Comparison of ENCODE assay signal across 11 mouse cellular contexts in the genomic region with DNA sequence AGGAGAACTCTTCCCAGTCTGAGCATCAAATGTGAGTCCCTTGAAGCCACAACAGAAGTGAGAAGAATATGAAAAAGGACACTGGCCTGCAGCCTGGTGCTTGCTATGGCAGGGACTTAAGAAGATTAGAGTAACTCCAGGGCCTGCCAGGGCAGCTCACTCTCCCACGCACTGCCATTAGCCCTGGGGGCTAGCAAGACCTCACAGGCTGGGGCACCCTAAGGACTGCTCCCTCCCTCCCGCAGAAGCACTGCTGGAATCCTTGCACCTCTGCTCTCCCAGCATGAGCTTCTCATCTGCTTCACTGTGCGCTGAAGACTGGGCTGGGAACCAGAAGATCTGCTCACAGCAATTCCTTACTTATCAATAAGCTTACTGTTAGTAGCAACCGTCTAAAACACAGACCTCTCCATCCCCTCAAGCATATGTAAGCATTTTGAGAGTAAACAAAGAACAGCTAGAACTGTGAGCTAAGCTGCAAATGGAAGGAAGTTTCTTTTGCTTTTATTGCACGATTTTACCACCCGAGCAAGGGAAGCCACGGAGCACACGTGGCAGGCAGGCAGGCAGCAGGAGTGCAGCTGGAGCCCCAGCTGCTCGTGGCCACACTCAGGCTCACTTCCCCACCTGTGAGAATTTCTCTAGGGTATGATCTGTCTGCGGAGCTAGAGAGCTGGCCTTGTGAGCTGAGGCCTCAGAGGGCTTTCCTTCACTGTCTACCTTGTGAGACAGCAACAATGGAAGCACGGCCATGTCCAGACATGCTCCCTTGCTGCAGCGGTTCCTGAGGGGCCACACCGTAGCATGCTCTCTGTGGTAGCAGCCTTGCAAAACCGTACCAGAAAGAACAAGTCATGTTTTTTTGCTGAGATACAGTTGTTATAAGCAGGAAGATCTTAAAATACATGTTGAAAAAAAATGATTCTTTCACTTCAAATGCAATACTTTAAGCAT.
DNase-seq lines count a peak whose midpoint lies in the region; ATAC-seq and TF ChIP-seq lines count a peak whose summit lies in the region.
"Had no signal": no experiment of that assay in that cellular context is flagged by ENCODE, and none has a peak within 500 bp of the region (broad histone marks: within the 10 kb centered on the region; RNA-seq: fewer than 3 reads in every experiment).

No protein-coding gene starts in this region.

- no peak overlapping the region for H3K4me2 ChIP-seq in heart, embryonic 15.5 days
- H3K4me2 ChIP-seq in limb, embryonic 14.5 days (replicated peaks; ENCODE audit: low read depth, low read length, severe bottlenecking) = no peak overlapping the region
- no peak overlapping the region for H3K4me2 ChIP-seq in stomach, embryonic 16.5 days (ENCODE audit: low read depth, low read length)
- H3K4me2 ChIP-seq: liver, embryonic 13.5 days had no signal

- H3K4me3 ChIP-seq in heart, embryonic 15.5 days = no peak overlapping the region
- H3K4me3 ChIP-seq in embryonic facial prominence, embryonic 10.5 days = no peak overlapping the region
- H3K4me3 ChIP-seq in limb, embryonic 14.5 days (replicated peaks; ENCODE audit: low read length) = no peak overlapping the region
- no peak overlapping the region for H3K4me3 ChIP-seq in stomach, embryonic 16.5 days (replicated peaks; ENCODE audit: low read length)
- H3K4me3 ChIP-seq: erythroblast, embryonic 14.5 days; liver, embryonic 13.5 days had no signal

- no peak overlapping the region for H3K9ac ChIP-seq in heart, embryonic 15.5 days
- H3K9ac ChIP-seq in limb, embryonic 14.5 days (ENCODE audit: low read depth, low read length, severe bottlenecking) = 0 out of 2 replicates have a peak overlapping the region, but pooled peaks have one; percentile 25
- H3K9ac ChIP-seq in stomach, embryonic 16.5 days (ENCODE audit: low read length) = no peak overlapping the region
- H3K9ac ChIP-seq: liver, embryonic 13.5 days had no signal

- no peaks in the 10 kb centered on the region for H3K4me1 ChIP-seq in heart, embryonic 15.5 days (replicated peaks)
- H3K4me1 ChIP-seq in embryonic facial prominence, embryonic 10.5 days = 0 out of 2 replicates have a peak, but pooled peaks cover 7% of the 10 kb centered on the region
- peaks cover 7% of the 10 kb centered on the region; the same call in 1 of the 2 replicates for H3K4me1 ChIP-seq in limb, embryonic 14.5 days (ENCODE audit: control insufficient read depth, insufficient read depth, low read length)
- peaks cover 11% of the 10 kb centered on the region; the same call in 1 of the 2 replicates for H3K4me1 ChIP-seq in stomach, embryonic 16.5 days (ENCODE audit: control insufficient read depth, insufficient read depth, low read length)

- no peaks in the 10 kb centered on the region for H3K27me3 ChIP-seq in heart, embryonic 15.5 days
- no peaks in the 10 kb centered on the region for H3K27me3 ChIP-seq in embryonic facial prominence, embryonic 10.5 days (replicated peaks; ENCODE audit: low read depth, poor library complexity, severe bottlenecking)
- H3K27me3 ChIP-seq in limb, embryonic 14.5 days (ENCODE audit: control insufficient read depth, insufficient read depth, low read length) = no peaks in the 10 kb centered on the region
- H3K27me3 ChIP-seq in stomach, embryonic 16.5 days (ENCODE audit: control insufficient read depth, insufficient read depth, low read length) = no peaks in the 10 kb centered on the region
- H3K27me3 ChIP-seq: liver, embryonic 13.5 days had no signal

- peak overlapping the region; percentile 41; the same call in 1 of the 2 replicates for H3K27ac ChIP-seq in heart, embryonic 15.5 days
- peak overlapping the region; percentile 68 for H3K27ac ChIP-seq in embryonic facial prominence, embryonic 10.5 days (replicated peaks)
- peak overlapping the region; percentile 63 for H3K27ac ChIP-seq in limb, embryonic 14.5 days (replicated peaks; ENCODE audit: low read depth, low read length)
- H3K27ac ChIP-seq in stomach, embryonic 16.5 days (ENCODE audit: low read length) = peak overlapping the region; percentile 77
- H3K27ac ChIP-seq: liver, embryonic 13.5 days had no signal

- H3K9me3 ChIP-seq in heart, embryonic 15.5 days (replicated peaks) = no peaks in the 10 kb centered on the region
- no peaks in the 10 kb centered on the region for H3K9me3 ChIP-seq in embryonic facial prominence, embryonic 10.5 days
- H3K9me3 ChIP-seq in limb, embryonic 14.5 days (ENCODE audit: control insufficient read depth, low read length) = no peaks in the 10 kb centered on the region
- H3K9me3 ChIP-seq in stomach, embryonic 16.5 days (replicated peaks; ENCODE audit: control insufficient read depth, low read length) = no peaks in the 10 kb centered on the region
- H3K9me3 ChIP-seq: liver, embryonic 13.5 days had no signal

- WGBS in heart, embryonic 15.5 days = 64% methylated on average over 14 of the region's 14 CpGs
- 61% methylated on average over 14 of the region's 14 CpGs for WGBS in embryonic facial prominence, embryonic 10.5 days
- 23% methylated on average over 14 of the region's 14 CpGs for WGBS in limb, embryonic 14.5 days
- WGBS in stomach, embryonic 16.5 days = 50% methylated on average over 14 of the region's 14 CpGs

- TF ChIP-seq POLR2A in limb, embryonic 14.5 days (IDR thresholded peaks at IDR 0.05; ENCODE audit: borderline replicate concordance, extremely low read depth, insufficient read depth, insufficient read length) = no peak

- H3K36me3 ChIP-seq in heart, embryonic 15.5 days = peaks cover 55% of the 10 kb centered on the region
- H3K36me3 ChIP-seq in embryonic facial prominence, embryonic 10.5 days (replicated peaks) = peaks cover 73% of the 10 kb centered on the region
- H3K36me3 ChIP-seq in limb, embryonic 14.5 days (ENCODE audit: control insufficient read depth, insufficient read depth, low read length) = peaks cover 50% of the 10 kb centered on the region
- H3K36me3 ChIP-seq in stomach, embryonic 16.5 days (ENCODE audit: control insufficient read depth, insufficient read depth, low read length) = peaks cover 11% of the 10 kb centered on the region

- no peak for DNase-seq in heart, postnatal 4 days
- peak; percentile 26 for DNase-seq in embryonic facial prominence, embryonic 10.5 days (ENCODE audit: low spot score)
- DNase-seq in limb, embryonic 14.5 days (ENCODE audit: low spot score) = peak; percentile 14
- DNase-seq in gastrocnemius, postnatal 10 days = no peak
- DNase-seq in layer of hippocampus, postnatal 14 days (ENCODE audit: low spot score in 2 of 2) = no peak
- no peak for DNase-seq in layer of hippocampus, postnatal 36 days
- DNase-seq: adrenal gland, postnatal 14 days; liver, embryonic 13.5 days had no signal

- no peak for ATAC-seq in heart, embryonic 15.5 days (replicated peaks; ENCODE audit: insufficient number of reproducible peaks, insufficient read depth, low FRiP score, low read depth)
- peak; percentile 72 for ATAC-seq in limb, embryonic 14.5 days (ENCODE audit: low FRiP score, low read depth)
- no peak for ATAC-seq in stomach, embryonic 16.5 days (ENCODE audit: insufficient read depth, low FRiP score)

Comparison
In these comparisons a context has a peak if more than half of its experiments do, and no peak if none do; other contexts are left out.
1. DNase-seq: peak in embryonic facial prominence, embryonic 10.5 days (single experiment) and limb, embryonic 14.5 days (single experiment); none in heart, postnatal 4 days (single experiment), gastrocnemius, postnatal 10 days (single experiment), layer of hippocampus, postnatal 14 days (0 of 2) and layer of hippocampus, postnatal 36 days (0 of 2).
2. Peak in every context shown above with its lines, with median percentiles within 50 percentile points of each other: H3K27ac ChIP-seq.